ENCODE assay signal across 1 mouse cellular context in genomic region chr5:24380499-24380898, GRCm38 (mm10).
TF ChIP-seq lines count a peak whose summit lies in the region.

No protein-coding gene starts in this region.

TF ChIP-seq in MEL, 35 proteins besides CTCF, POLR2A, EP300 and RAD21:
- TF ChIP-seq ZC3H11A (IDR thresholded peaks at IDR 0.05; ENCODE audit: low read depth, low read length) (no peak), POLR2AphosphoS5 (IDR thresholded peaks at IDR 0.05; ENCODE audit: borderline replicate concordance, low read depth, low read length) (no peak), MXI1 (IDR thresholded peaks at IDR 0.05; ENCODE audit: low read depth, low read length) (no peak; the same call in 1 of the 2 replicates), ZNF384 (IDR thresholded peaks at IDR 0.05; ENCODE audit: low read depth, low read length) (no peak), MAFK (IDR thresholded peaks at IDR 0.05; ENCODE audit: borderline replicate concordance, low read depth, low read length) (peak; percentile 16; the same call in 1 of the 2 replicates), MYC (IDR thresholded peaks at IDR 0.05; ENCODE audit: low read depth, low read length) (0 out of 2 replicates have a peak, but pooled peaks have one; percentile 56), MYB (IDR thresholded peaks at IDR 0.05; ENCODE audit: low read depth, low read length) (peak; percentile 94), E2F4 (IDR thresholded peaks at IDR 0.05; ENCODE audit: borderline replicate concordance, low read depth, low read length) (no peak), ELF1 (IDR thresholded peaks at IDR 0.05; ENCODE audit: low read depth, low read length) (no peak; the same call in 1 of the 2 replicates), ETS1 (IDR thresholded peaks at IDR 0.05; ENCODE audit: low read depth, low read length) (peak; percentile 84), NELFE (IDR thresholded peaks at IDR 0.05; ENCODE audit: low read depth, low read length) (no peak; the same call in 1 of the 2 replicates), UBTF (IDR thresholded peaks at IDR 0.05; ENCODE audit: borderline replicate concordance, insufficient read depth, low read depth, low read length) (no peak), GATA1 (IDR thresholded peaks at IDR 0.05; ENCODE audit: low read depth, low read length) (peak; percentile 96), GABPA (IDR thresholded peaks at IDR 0.05; ENCODE audit: low read depth, low read length) (no peak), MEF2A (IDR thresholded peaks at IDR 0.05; ENCODE audit: extremely low read depth, insufficient replicate concordance, low read depth, low read length, poor library complexity, severe bottlenecking) (no peak), ZMIZ1 (IDR thresholded peaks at IDR 0.05; ENCODE audit: low read depth, low read length) (no peak), KAT2A (conservative IDR thresholded peaks at IDR 0.05; ENCODE audit: low read depth, low read length) (no peak), RCOR1 (IDR thresholded peaks at IDR 0.05; ENCODE audit: low read depth, low read length) (peak; percentile 97), POLR2AphosphoS2 (IDR thresholded peaks at IDR 0.05; ENCODE audit: low read length) (peak; percentile 30; the same call in 1 of the 2 replicates), TBP (IDR thresholded peaks at IDR 0.05; ENCODE audit: low read depth, low read length) (peak; percentile 66), USF2 (IDR thresholded peaks at IDR 0.05; ENCODE audit: borderline replicate concordance in 1 of 2, insufficient read depth in 1 of 2, low read depth in 1 of 2, low read length in 2 of 2) (no peak), BHLHE40 (IDR thresholded peaks at IDR 0.05; ENCODE audit: borderline replicate concordance, low read depth, low read length) (no peak), CHD1 (IDR thresholded peaks at IDR 0.05; ENCODE audit: low read depth, low read length) (no peak), TCF12 (IDR thresholded peaks at IDR 0.05; ENCODE audit: low read depth, low read length) (peak; percentile 97), SIN3A (IDR thresholded peaks at IDR 0.05; ENCODE audit: low read length) (peak; percentile 92), HCFC1 (IDR thresholded peaks at IDR 0.05; ENCODE audit: low read depth, low read length) (no peak), SMC3 (IDR thresholded peaks at IDR 0.05; ENCODE audit: low read depth, low read length) (no peak), NRF1 (IDR thresholded peaks at IDR 0.05; ENCODE audit: insufficient read depth, low read depth, low read length, poor library complexity, severe bottlenecking) (no peak), CHD2 (IDR thresholded peaks at IDR 0.05; ENCODE audit: low read length) (no peak; the same call in 1 of the 2 replicates), TAL1 (IDR thresholded peaks at IDR 0.05; ENCODE audit: low read length) (peak; percentile 79), USF1 (IDR thresholded peaks at IDR 0.05; ENCODE audit: low read depth, low read length) (no peak), MAX (IDR thresholded peaks at IDR 0.05; ENCODE audit: low read length) (no peak), ZKSCAN1 (IDR thresholded peaks at IDR 0.05; ENCODE audit: low read depth, low read length) (no peak), MAZ (IDR thresholded peaks at IDR 0.05; ENCODE audit: low read depth, low read length) (peak; percentile 53), JUND (IDR thresholded peaks at IDR 0.05; ENCODE audit: low read depth, low read length) (no peak)
